Mouse (Mus musculus): ENCODE measurements around the gene Ndufab1.

- TF ChIP-seq CTCF (IDR thresholded peaks at IDR 0.05; ENCODE audit: low read depth, low read length) (0 out of 2 replicates have a peak, but pooled peaks have one; percentile 20), POLR2A (IDR thresholded peaks at IDR 0.05; ENCODE audit: borderline replicate concordance, low read depth, low read length) (no peak)
These were observed 2.5 kb downstream of the Ndufab1 start for GRCm38 (mm10) chr7:122099222-122099621.
